Mouse (Mus musculus): ENCODE results near the gene Selenbp1. TPM values are rescaled to one million over a fixed set of nuclear protein-coding genes. Genes with fewer than 3 reads are reported as not detected.
"Not testable (repeated sequence)": the region's sequence is repeated elsewhere in the genome, so short reads cannot be mapped to it uniquely, and the experiment has no call there.

The Selenbp1 gene
- polyA plus RNA-seq, 1 experiment: 0.16 TPM

GRCm38 (mm10) chr3:94918845-94919244, 14.0 kb upstream of the Selenbp1 start:
- Histone ChIP-seq H3K79me3 (ENCODE audit: low read depth) (no peaks in the 10 kb centered on the region), H3K36me3 (ENCODE audit: control insufficient read depth, insufficient read depth) (no peaks in the 10 kb centered on the region), H3ac (ENCODE audit: control insufficient read depth, insufficient read length, low read depth) (no peak overlapping the region), H3K79me2 (ENCODE audit: control insufficient read depth, insufficient read depth) (no peaks in the 10 kb centered on the region), H3K4me3 (ENCODE audit: insufficient read depth, poor library complexity, severe bottlenecking) (no peak overlapping the region), H3K27me3 (ENCODE audit: control insufficient read depth, insufficient read depth, insufficient read length) (peaks cover 30% of the 10 kb centered on the region)
- TF ChIP-seq CEBPB (IDR thresholded peaks at IDR 0.05; ENCODE audit: low read depth) (no peak), USF1 (IDR thresholded peaks at IDR 0.05; ENCODE audit: low read depth) (no peak), MYOD1 (IDR thresholded peaks at IDR 0.05; ENCODE audit: control insufficient read depth, insufficient read length, low read depth) (no peak), CTCF (IDR thresholded peaks at IDR 0.05; ENCODE audit: control insufficient read depth, insufficient read depth, insufficient read length) (no peak)

GRCm38 (mm10) chr3:94921104-94921503, 11.8 kb upstream of the Selenbp1 start:
- peaks cover 22% of the 10 kb centered on the region for H3K27me3 ChIP-seq (ENCODE audit: control insufficient read depth, insufficient read depth, insufficient read length)
- H3ac ChIP-seq (ENCODE audit: control insufficient read depth, insufficient read length, low read depth): no peak overlapping the region
- no peaks in the 10 kb centered on the region for H3K36me3 ChIP-seq (ENCODE audit: control insufficient read depth, insufficient read depth)
- H3K79me3 ChIP-seq (ENCODE audit: low read depth): no peaks in the 10 kb centered on the region
- no peaks in the 10 kb centered on the region for H3K79me2 ChIP-seq (ENCODE audit: control insufficient read depth, insufficient read depth)
- TF ChIP-seq MYOD1 (IDR thresholded peaks at IDR 0.05; ENCODE audit: control insufficient read depth, insufficient read length, low read depth): no peak
- TF ChIP-seq MAX (IDR thresholded peaks at IDR 0.05): no peak
- TF ChIP-seq CEBPB (IDR thresholded peaks at IDR 0.05; ENCODE audit: low read depth): no peak
- TF ChIP-seq MYOG (IDR thresholded peaks at IDR 0.05; ENCODE audit: control insufficient read depth, extremely low read depth, insufficient read length): no peak
- no peak for TF ChIP-seq CTCF (IDR thresholded peaks at IDR 0.05; ENCODE audit: control insufficient read depth, insufficient read depth, insufficient read length)
- no peak for TF ChIP-seq FOSL1 (IDR thresholded peaks at IDR 0.05; ENCODE audit: insufficient read depth, low read length, poor library complexity, severe bottlenecking)
- no peak for TF ChIP-seq USF1 (IDR thresholded peaks at IDR 0.05; ENCODE audit: low read depth)
- no peak overlapping the region for H3K4me3 ChIP-seq (ENCODE audit: insufficient read depth, poor library complexity, severe bottlenecking)

GRCm38 (mm10) chr3:94922333-94922732, 10.5 kb upstream of the Selenbp1 start:
- H3K36me3 ChIP-seq (ENCODE audit: control insufficient read depth, insufficient read depth): no peaks in the 10 kb centered on the region
- peaks cover 22% of the 10 kb centered on the region for H3K27me3 ChIP-seq (ENCODE audit: control insufficient read depth, insufficient read depth, insufficient read length)
- H3K4me3 ChIP-seq (ENCODE audit: insufficient read depth, poor library complexity, severe bottlenecking): no peak overlapping the region
- no peak overlapping the region for H3ac ChIP-seq (ENCODE audit: control insufficient read depth, insufficient read length, low read depth)
- TF ChIP-seq CTCF (IDR thresholded peaks at IDR 0.05; ENCODE audit: control insufficient read depth, insufficient read depth, insufficient read length) (no peak), FOSL1 (IDR thresholded peaks at IDR 0.05; ENCODE audit: insufficient read depth, low read length, poor library complexity, severe bottlenecking) (no peak), MAX (IDR thresholded peaks at IDR 0.05) (no peak), MYOD1 (IDR thresholded peaks at IDR 0.05; ENCODE audit: control insufficient read depth, insufficient read length, low read depth) (no peak), MYOG (IDR thresholded peaks at IDR 0.05; ENCODE audit: control insufficient read depth, extremely low read depth, insufficient read length) (no peak)
- H3K79me3 ChIP-seq (ENCODE audit: low read depth): no peaks in the 10 kb centered on the region
- no peaks in the 10 kb centered on the region for H3K79me2 ChIP-seq (ENCODE audit: control insufficient read depth, insufficient read depth)

- Histone ChIP-seq H3ac (ENCODE audit: control insufficient read depth, insufficient read length, low read depth) (no peak overlapping the region), H3K79me2 (ENCODE audit: control insufficient read depth, insufficient read depth) (no peaks in the 10 kb centered on the region), H3K79me3 (ENCODE audit: low read depth) (no peaks in the 10 kb centered on the region), H3K27me3 (ENCODE audit: control insufficient read depth, insufficient read depth, insufficient read length) (peaks cover 22% of the 10 kb centered on the region), H3K4me3 (ENCODE audit: insufficient read depth, poor library complexity, severe bottlenecking) (no peak overlapping the region), H3K36me3 (ENCODE audit: control insufficient read depth, insufficient read depth) (no peaks in the 10 kb centered on the region)
- TF ChIP-seq MYOG (IDR thresholded peaks at IDR 0.05; ENCODE audit: control insufficient read depth, extremely low read depth, insufficient read length) (no peak), FOSL1 (IDR thresholded peaks at IDR 0.05; ENCODE audit: insufficient read depth, low read length, poor library complexity, severe bottlenecking) (no peak), MAX (IDR thresholded peaks at IDR 0.05) (no peak), CTCF (IDR thresholded peaks at IDR 0.05; ENCODE audit: control insufficient read depth, insufficient read depth, insufficient read length) (no peak), CEBPB (IDR thresholded peaks at IDR 0.05; ENCODE audit: low read depth) (no peak), USF1 (IDR thresholded peaks at IDR 0.05; ENCODE audit: low read depth) (no peak), MYOD1 (IDR thresholded peaks at IDR 0.05; ENCODE audit: control insufficient read depth, insufficient read length, low read depth) (no peak)
Observed at GRCm38 (mm10) chr3:94924688-94925087, 8.2 kb upstream of the Selenbp1 start.

- H3K27me3 ChIP-seq (ENCODE audit: control insufficient read depth, insufficient read depth, insufficient read length): peaks cover 10% of the 10 kb centered on the region
- H3ac ChIP-seq (ENCODE audit: control insufficient read depth, insufficient read length, low read depth); H3K4me3 ChIP-seq (ENCODE audit: insufficient read depth, poor library complexity, severe bottlenecking); H3K79me2 ChIP-seq (ENCODE audit: control insufficient read depth, insufficient read depth); H3K79me3 ChIP-seq (ENCODE audit: low read depth); H3K36me3 ChIP-seq (ENCODE audit: control insufficient read depth, insufficient read depth): not testable (repeated sequence)
Observed at GRCm38 (mm10) chr3:94926301-94926736, 6.5 kb upstream of the Selenbp1 start.

- not testable (repeated sequence) for H3K4me3 ChIP-seq (ENCODE audit: insufficient read depth, poor library complexity, severe bottlenecking); H3K79me2 ChIP-seq (ENCODE audit: control insufficient read depth, insufficient read depth); H3K27me3 ChIP-seq (ENCODE audit: control insufficient read depth, insufficient read depth, insufficient read length); H3ac ChIP-seq (ENCODE audit: control insufficient read depth, insufficient read length, low read depth); H3K79me3 ChIP-seq (ENCODE audit: low read depth); H3K36me3 ChIP-seq (ENCODE audit: control insufficient read depth, insufficient read depth)
Observed at GRCm38 (mm10) chr3:94928979-94929378, 3.9 kb upstream of the Selenbp1 start.

GRCm38 (mm10) chr3:94930386-94931266, 2.2 kb upstream of the Selenbp1 start:
- H3K79me3 ChIP-seq (ENCODE audit: low read depth); H3K79me2 ChIP-seq (ENCODE audit: control insufficient read depth, insufficient read depth); H3ac ChIP-seq (ENCODE audit: control insufficient read depth, insufficient read length, low read depth); H3K4me3 ChIP-seq (ENCODE audit: insufficient read depth, poor library complexity, severe bottlenecking); H3K36me3 ChIP-seq (ENCODE audit: control insufficient read depth, insufficient read depth); H3K27me3 ChIP-seq (ENCODE audit: control insufficient read depth, insufficient read depth, insufficient read length): not testable (repeated sequence)

- not testable (repeated sequence) for H3ac ChIP-seq (ENCODE audit: control insufficient read depth, insufficient read length, low read depth); H3K79me2 ChIP-seq (ENCODE audit: control insufficient read depth, insufficient read depth); H3K4me3 ChIP-seq (ENCODE audit: insufficient read depth, poor library complexity, severe bottlenecking); H3K79me3 ChIP-seq (ENCODE audit: low read depth); H3K27me3 ChIP-seq (ENCODE audit: control insufficient read depth, insufficient read depth, insufficient read length); H3K36me3 ChIP-seq (ENCODE audit: control insufficient read depth, insufficient read depth)
Observed at GRCm38 (mm10) chr3:94931427-94932082, 1.3 kb upstream of the Selenbp1 start.

GRCm38 (mm10) chr3:94932279-94932678, 577 bp upstream of the Selenbp1 start:
- H3K27me3 ChIP-seq (ENCODE audit: control insufficient read depth, insufficient read depth, insufficient read length); H3K36me3 ChIP-seq (ENCODE audit: control insufficient read depth, insufficient read depth); H3K79me2 ChIP-seq (ENCODE audit: control insufficient read depth, insufficient read depth); H3K4me3 ChIP-seq (ENCODE audit: insufficient read depth, poor library complexity, severe bottlenecking); H3K79me3 ChIP-seq (ENCODE audit: low read depth); H3ac ChIP-seq (ENCODE audit: control insufficient read depth, insufficient read length, low read depth): not testable (repeated sequence)

Measured in C2C12 (cell line).